Mouse (Mus musculus): ENCODE results near the gene Nxph1. TPM values are rescaled to one million over a fixed set of nuclear protein-coding genes. Genes with fewer than 3 reads are reported as not detected.

Gene Nxph1
- total RNA-seq (2021) = 10 to 100 TPM; 39.7 to 42.9 TPM
- long read RNA-seq, experiment 1, partial matches to known transcripts = 0 of 2 reads
- long read RNA-seq, experiment 1, other reads (novel, unspliced or antisense) = 1 of 2 reads
- long read RNA-seq, experiment 2, partial matches to known transcripts = 3 of 3 reads
- long read RNA-seq, experiment 2, other reads (novel, unspliced or antisense) = 0 of 3 reads

DNA sequence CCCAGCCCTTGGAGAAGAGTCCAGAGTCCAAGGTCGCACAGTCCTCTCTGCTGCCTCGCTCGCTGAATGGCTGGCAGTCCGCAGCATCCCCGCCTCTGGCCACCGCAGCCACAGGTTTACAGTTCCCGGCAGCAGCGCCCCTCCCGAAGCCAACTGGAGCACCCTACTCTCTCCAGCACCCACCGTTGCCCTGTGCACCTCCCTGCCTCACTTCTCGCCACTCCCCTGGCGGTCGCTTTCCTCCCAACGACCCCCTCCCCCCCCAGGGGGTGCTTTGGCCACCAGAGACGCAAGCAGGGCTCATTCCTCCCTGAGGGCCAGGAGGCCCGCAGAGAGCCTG, at the start of gene Nxph1:
Gene Nxph1 (plus strand): TSS at position 301 of the 340 bp plus-strand sequence.
- DNase-seq (ENCODE audit: low spot score in 2 of 2) = no peak

DNA sequence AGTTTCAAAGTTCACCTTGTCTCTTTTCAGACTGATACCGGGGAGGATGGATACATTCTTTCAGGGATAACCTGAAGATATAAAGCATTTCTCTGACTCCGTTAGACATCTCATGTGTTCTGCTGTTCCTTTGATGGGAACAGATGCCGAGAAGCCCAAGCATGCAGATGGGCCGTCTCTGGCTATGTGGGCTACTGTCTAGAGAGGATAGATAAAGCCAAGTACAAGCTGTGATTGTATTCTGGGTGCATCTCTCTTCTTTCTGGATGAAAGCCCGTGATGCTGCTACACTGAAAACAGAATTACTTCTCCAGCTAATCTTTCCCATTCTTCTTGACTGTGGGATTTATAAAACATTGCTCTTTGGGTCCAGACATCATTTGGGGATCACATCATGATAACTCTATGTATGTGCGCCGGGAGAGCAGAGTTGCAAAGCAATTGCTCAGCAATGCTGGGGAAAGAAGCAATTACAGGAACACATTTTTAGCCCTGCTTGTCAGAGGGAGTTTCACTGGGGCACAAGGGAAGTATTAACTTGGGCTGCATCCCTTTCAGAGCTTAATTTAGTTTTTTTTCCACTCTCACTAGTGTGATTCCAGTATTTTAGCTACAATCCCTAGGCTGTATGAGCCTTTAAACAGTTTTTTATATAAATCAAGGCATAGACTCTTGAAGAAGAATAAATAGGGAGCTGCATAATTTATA, 48.1 kb upstream of the Nxph1 start:
- DNase-seq (ENCODE audit: low spot score in 2 of 2) = peak; percentile 15 to 59

DNA sequence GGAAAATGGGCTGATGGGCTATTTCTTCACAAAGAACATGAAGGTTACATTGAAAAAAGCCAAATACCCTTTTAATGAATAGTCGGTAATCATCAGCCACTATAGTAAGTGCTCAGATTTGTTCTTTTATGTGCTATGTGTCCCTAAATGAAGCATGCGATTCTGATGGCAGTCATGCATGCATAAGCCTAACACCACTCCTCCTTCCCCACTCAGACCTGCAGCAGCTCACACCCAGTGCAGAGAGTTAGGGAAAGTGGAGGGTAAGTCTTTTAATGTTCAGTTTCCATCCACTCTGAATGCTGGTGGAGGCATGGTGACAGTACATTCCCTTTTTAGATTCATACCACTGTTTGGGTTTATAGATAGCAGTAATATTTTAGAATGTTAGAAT, 47.5 kb upstream of the Nxph1 start:
- DNase-seq (ENCODE audit: low spot score in 2 of 2) = no peak

GRCm38 (mm10) chr6:8907917-8908316, 40.3 kb upstream of the Nxph1 start:
- DNase-seq (ENCODE audit: low spot score in 2 of 2) = no peak

- no peak for DNase-seq (ENCODE audit: low spot score in 2 of 2)
Observed at GRCm38 (mm10) chr6:8913404-8913803, 34.8 kb upstream of the Nxph1 start.

- no peak for DNase-seq (ENCODE audit: low spot score in 2 of 2)
Observed at GRCm38 (mm10) chr6:8914682-8915081, 33.5 kb upstream of the Nxph1 start.

GRCm38 (mm10) chr6:8924481-8924880, 23.8 kb upstream of the Nxph1 start:
- no peak for DNase-seq (ENCODE audit: low spot score in 2 of 2)

GRCm38 (mm10) chr6:8935241-8935640, 13.0 kb upstream of the Nxph1 start:
- DNase-seq (ENCODE audit: low spot score in 2 of 2) = no peak

GRCm38 (mm10) chr6:8935705-8936104, 12.5 kb upstream of the Nxph1 start:
- peak; percentile 54 to 84 for DNase-seq (ENCODE audit: low spot score in 2 of 2)

DNA sequence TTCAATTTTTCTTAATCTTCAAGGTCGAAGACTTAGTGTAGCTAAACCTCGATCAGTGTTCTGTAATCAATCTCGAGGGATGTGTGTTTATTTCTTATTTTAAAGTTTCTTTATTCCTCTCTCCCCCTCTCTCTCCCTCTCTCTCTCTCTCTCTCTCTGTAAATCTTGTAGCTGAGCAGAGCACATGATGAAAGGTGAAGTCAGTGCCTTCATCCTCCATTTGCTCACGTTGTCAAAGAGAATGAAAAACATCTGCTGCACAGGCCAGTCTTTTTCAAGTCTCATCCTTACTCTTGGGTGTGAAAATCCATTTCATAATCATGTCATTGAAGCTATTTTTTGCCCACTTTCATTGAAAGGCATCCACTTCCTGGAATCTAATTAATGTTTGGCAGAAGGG, 12.1 kb upstream of the Nxph1 start:
- DNase-seq (ENCODE audit: low spot score in 2 of 2) = no peak

DNA sequence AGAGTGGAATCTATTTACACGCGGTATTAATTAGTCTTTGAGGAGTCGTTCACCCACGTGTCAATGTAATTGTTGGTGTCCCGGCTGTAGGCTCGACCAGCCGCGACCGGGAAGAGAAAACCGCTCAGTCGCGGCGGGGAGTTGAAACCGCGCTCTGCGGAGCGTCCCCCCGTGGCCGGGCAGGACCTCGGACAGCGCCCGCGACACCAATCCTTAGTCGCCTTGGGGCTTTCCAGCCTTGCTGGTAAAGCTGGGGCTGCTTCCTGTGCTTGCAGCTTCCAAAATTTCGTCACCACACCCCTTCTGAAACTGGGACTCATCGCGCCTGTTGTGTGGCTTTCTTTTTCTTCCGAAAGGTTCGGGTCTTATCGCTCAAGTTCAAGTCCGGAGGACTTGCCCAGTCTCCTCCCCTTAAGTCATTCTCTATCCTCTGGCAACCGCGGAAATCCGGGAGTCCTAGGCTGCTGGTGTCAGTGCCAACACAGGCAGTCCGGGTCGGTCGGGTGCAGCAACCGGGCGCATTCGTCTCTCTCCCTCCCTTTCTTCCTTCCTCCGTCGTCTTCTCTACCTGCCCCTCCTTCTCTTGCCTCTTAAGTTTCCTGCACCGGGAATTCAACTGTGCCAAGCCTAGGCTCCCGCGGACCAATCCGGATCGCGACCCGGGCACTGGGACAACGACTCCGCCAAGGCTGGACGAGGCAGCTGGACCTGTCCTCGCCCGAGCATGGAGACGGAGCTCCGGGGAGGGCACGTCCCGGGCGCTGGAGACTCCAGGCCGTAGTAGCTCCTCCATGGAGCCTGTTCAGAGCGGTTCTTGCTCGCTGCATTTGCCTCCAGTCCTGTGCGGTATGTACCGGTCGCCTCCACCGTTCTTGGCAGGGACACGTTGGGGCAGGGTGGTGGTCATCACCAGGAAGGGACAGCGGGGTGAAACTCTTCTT, 510 bp downstream of the Nxph1 start:
- DNase-seq (ENCODE audit: low spot score in 2 of 2) = peak in 1 of 2 experiments; percentile 5

- peak in 1 of 2 experiments; percentile 26 for DNase-seq (ENCODE audit: low spot score in 2 of 2)
Observed at GRCm38 (mm10) chr6:8949665-8950201, 1.5 kb downstream of the Nxph1 start.

DNA sequence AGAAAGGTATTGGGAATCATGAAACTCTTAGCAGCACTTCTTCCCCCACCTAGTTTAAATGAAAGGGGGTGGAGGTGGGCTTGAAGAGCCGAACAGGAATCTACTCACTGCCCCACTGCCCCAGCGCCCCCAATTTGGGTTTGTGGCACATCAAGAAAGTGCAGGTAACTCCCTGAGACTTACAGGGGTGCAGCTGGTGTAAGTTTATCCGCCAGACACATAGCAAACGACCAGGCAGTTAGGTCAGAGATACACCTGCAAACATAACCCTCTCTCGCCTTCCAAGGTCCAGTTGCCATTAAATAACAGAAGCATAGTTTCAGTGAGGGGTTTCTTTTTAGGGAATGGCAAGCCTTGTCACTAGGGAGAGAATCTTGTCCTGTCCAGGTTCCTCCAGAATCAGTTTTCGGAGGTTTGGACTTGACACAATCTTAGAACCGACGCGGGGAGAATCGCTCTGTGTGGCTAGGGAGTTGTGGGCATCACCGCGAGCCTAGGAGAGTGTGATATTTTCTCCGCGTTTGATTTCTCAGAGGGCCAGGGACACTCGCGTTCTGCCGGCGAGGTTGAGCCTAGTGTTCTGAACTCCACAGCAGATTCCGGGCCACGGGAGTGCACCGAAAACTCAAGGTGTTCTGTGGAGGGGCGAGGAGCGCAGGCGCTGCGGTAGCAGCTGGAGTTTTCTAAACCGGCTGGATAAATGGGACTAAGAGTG, 2.5 kb downstream of the Nxph1 start:
- peak in 1 of 2 experiments; percentile 6 for DNase-seq (ENCODE audit: low spot score in 2 of 2)

DNA sequence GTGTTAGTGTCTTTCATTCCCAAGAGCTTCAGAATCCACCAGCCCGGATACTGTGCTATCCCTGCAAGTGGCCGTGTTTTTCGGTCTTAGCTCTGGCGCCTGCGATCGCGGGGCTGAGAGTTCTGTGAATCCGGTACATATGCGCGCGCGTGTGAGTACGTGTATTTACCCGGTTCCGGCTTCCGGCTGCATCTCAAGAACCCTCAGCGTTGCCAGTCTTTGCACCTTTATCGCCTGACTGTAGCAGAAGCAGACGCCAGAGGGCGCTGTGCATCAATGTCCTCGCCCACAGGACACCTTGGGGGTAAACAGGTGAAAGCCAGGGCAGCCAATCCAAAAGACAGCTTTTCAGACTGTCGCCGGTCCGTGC, 3.1 kb downstream of the Nxph1 start:
- peak; percentile 77 to 78 for DNase-seq (ENCODE audit: low spot score in 2 of 2)

GRCm38 (mm10) chr6:8951884-8952590, 3.8 kb downstream of the Nxph1 start:
- no peak for DNase-seq (ENCODE audit: low spot score in 2 of 2)

- DNase-seq (ENCODE audit: low spot score in 2 of 2) = peak in 1 of 2 experiments; percentile 2
Observed at GRCm38 (mm10) chr6:8955817-8956529, 7.7 kb downstream of the Nxph1 start.

DNA sequence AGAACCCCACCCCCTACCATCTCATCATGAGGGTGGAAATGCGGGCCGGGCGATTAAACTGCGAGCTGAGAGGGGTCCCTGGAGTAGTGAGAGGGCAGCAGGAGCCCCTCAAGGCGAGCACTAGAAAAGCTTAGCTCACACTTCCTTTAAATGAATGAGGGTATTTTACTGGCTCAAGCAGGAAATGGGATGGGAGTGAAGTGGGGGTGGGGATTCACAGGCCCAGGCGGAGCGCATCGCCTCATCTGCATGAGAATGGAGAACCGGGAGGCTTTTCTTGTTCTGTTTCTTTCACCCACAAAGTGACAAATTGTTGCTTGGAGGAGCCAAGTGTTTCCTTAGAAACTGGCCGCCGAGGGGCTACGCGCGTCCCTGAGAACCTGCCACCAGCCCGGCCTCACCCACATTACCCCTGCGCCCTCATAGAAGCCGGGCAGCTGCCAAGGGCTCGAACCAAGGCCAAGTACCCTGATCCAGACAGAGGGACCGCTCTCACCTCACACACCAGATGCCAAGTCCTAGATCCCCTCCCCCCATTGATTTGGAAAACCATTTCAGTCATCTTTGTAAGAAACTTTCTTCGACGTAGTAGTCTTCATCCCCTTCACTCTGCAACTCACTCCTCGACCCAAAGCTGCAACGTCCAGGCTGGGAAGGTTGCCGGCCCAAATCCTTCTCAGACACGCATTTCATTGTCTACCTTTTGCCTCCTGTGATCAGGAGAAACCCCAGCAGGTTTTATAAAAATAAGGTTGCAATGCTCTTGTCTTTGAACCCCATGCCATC, 8.7 kb downstream of the Nxph1 start:
- no peak for DNase-seq (ENCODE audit: low spot score in 2 of 2)

DNA sequence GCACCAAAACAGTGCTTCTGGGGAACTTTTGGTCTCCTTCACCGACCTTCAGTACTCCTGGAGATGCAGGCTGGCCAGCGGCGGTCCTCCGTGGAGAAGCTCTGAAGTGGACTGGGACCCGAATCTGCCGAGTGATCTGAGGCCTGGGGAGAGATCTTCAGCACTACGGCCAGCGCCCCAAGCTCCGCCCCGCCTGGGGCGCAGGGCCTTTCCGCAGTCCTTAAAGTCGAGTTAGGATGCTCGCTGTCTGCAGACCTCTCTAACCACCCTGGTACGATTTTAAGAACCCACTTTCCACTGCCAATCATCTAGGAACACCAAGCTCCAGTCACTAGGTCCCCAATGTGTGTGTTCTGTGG, 9.3 kb downstream of the Nxph1 start:
- no peak for DNase-seq (ENCODE audit: low spot score in 2 of 2)
